Mouse (Mus musculus) myocyte (in vitro differentiated cells): Measurements from ENCODE around the gene Tdrkh.

ENCODE experiments used
- POLR2A ChIP-seq: IDR thresholded peaks from one replicate; pipeline ENCODE4 v1.6.1; 2011; ENCODE audit warnings: low read depth, mild to moderate bottlenecking, control low read depth, moderate library complexity; ENCODE audit not compliant: insufficient read length
- TCF12 ChIP-seq: IDR thresholded peaks from one replicate; pipeline ENCODE4 v1.6.1; 2011; ENCODE audit warnings: mild to moderate bottlenecking, control low read depth; ENCODE audit not compliant: poor library complexity, insufficient read depth, severe bottlenecking
- TCF3 ChIP-seq: IDR thresholded peaks from one replicate; pipeline ENCODE4 v1.6.1; 2011; ENCODE audit warnings: low read depth, control low read depth; ENCODE audit not compliant: insufficient read length
- USF1 ChIP-seq: IDR thresholded peaks from one replicate; pipeline ENCODE4 v1.6.1; 2011; ENCODE audit warnings: low read depth, mild to moderate bottlenecking, control low read depth, moderate library complexity

GRCm38 (mm10) chr3:94398943-94399481, 14.1 kb upstream of the Tdrkh start:
- TF ChIP-seq TCF12 (no peak), POLR2A (no peak), TCF3 (no peak), USF1 (no peak)
